Mouse (Mus musculus): ENCODE results near the gene Gm11007.
"Not testable (repeated sequence)": the region's sequence is repeated elsewhere in the genome, so short reads cannot be mapped to it uniquely, and the experiment has no call there.

Gm11007 gene

DNA sequence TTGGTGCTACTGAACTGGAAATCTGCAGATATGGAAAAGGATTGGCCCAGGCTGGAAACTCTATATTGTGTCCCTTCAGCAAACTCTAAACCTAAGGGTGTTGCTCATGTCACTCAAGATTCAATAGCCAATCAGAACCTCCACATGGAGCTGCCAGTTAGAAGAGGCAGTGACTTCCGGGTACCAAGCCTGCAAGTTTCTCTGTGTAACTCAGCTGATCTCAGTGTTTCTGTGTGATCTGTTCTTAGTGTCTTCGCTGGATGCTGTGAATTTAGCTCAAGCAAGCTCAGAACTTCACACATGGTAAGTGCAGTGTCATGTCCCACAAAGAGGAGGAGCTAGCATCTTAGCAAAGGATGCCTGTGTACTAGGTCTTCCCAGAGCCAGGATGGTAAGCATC, at the start of gene Gm11007:
Gene Gm11007, plus strand, starts transcription at position 301 of the 400 bp plus-strand sequence.
- not testable (repeated sequence) for DNase-seq (ENCODE audit: low spot score in 2 of 2)

All from spleen, postnatal 10 days (tissue).